Mouse (Mus musculus): ENCODE data around the gene Tpsb2. TPM values are rescaled to one million over a fixed set of nuclear protein-coding genes. Genes with fewer than 3 reads are reported as not detected.

The Tpsb2 gene
- polyA plus RNA-seq, 1 experiment from 2014 or later: 209 TPM

- Histone ChIP-seq H3K9ac (no peak overlapping the region), H3K4me3 (no peak overlapping the region), H3K27ac (no peak overlapping the region), H3K27me3 (no peaks in the 10 kb centered on the region), H3K36me3 (no peaks in the 10 kb centered on the region), H3K4me1 (peaks cover 61% of the 10 kb centered on the region), H3K9me3 (no peaks in the 10 kb centered on the region), H3K4me2 (no peak overlapping the region)
- 84% methylated on average over 7 of the region's 7 CpGs for WGBS
- no peak for ATAC-seq (ENCODE audit: insufficient number of reproducible peaks, low FRiP score, low TSS enrichment, low read depth)
These were observed 42.3 kb downstream of the Tpsb2 start for GRCm38 (mm10) chr17:25408302-25408999.

GRCm38 (mm10) chr17:25409621-25410020 lies 43.5 kb downstream of the Tpsb2 start:
- Histone ChIP-seq H3K4me1 (peaks cover 71% of the 10 kb centered on the region), H3K27me3 (no peaks in the 10 kb centered on the region), H3K27ac (peak overlapping the region; percentile 67), H3K9ac (no peak overlapping the region), H3K4me3 (no peak overlapping the region), H3K9me3 (no peaks in the 10 kb centered on the region), H3K4me2 (no peak overlapping the region), H3K36me3 (no peaks in the 10 kb centered on the region)
- 34% methylated on average over 7 of the region's 7 CpGs for WGBS
- ATAC-seq (ENCODE audit: insufficient number of reproducible peaks, low FRiP score, low TSS enrichment, low read depth): no peak

- Histone ChIP-seq H3K9me3 (no peaks in the 10 kb centered on the region), H3K9ac (no peak overlapping the region), H3K27ac (peak overlapping the region; percentile 67), H3K4me1 (peaks cover 73% of the 10 kb centered on the region), H3K36me3 (no peaks in the 10 kb centered on the region), H3K4me2 (no peak overlapping the region), H3K27me3 (no peaks in the 10 kb centered on the region), H3K4me3 (no peak overlapping the region)
- 77% methylated on average over 6 of the region's 6 CpGs for WGBS
- no peak for ATAC-seq (ENCODE audit: insufficient number of reproducible peaks, low FRiP score, low TSS enrichment, low read depth)
These were observed 44.1 kb downstream of the Tpsb2 start for GRCm38 (mm10) chr17:25410180-25410579.

- WGBS: 21% methylated on average over 7 of the region's 7 CpGs
- no peak overlapping the region for H3K4me3 ChIP-seq
- H3K4me2 ChIP-seq: no peak overlapping the region
- H3K9me3 ChIP-seq: no peaks in the 10 kb centered on the region
- 0 out of 2 replicates have a peak overlapping the region, but pooled peaks have one; percentile 47 for H3K27ac ChIP-seq
- H3K4me1 ChIP-seq: peaks cover 73% of the 10 kb centered on the region
- H3K9ac ChIP-seq: no peak overlapping the region
- H3K27me3 ChIP-seq: no peaks in the 10 kb centered on the region
- no peak for ATAC-seq (ENCODE audit: insufficient number of reproducible peaks, low FRiP score, low TSS enrichment, low read depth)
- H3K36me3 ChIP-seq: no peaks in the 10 kb centered on the region
These were observed 44.7 kb downstream of the Tpsb2 start for GRCm38 (mm10) chr17:25410786-25411185.

GRCm38 (mm10) chr17:25411251-25411650 lies 45.1 kb downstream of the Tpsb2 start:
- H3K4me1 ChIP-seq: peaks cover 73% of the 10 kb centered on the region
- H3K36me3 ChIP-seq: no peaks in the 10 kb centered on the region
- H3K27ac ChIP-seq: peak overlapping the region; percentile 47
- no peak for ATAC-seq (ENCODE audit: insufficient number of reproducible peaks, low FRiP score, low TSS enrichment, low read depth)
- H3K9me3 ChIP-seq: no peaks in the 10 kb centered on the region
- no peaks in the 10 kb centered on the region for H3K27me3 ChIP-seq
- 39% methylated on average over 4 of the region's 4 CpGs for WGBS
- no peak overlapping the region for H3K4me2 ChIP-seq
- H3K9ac ChIP-seq: no peak overlapping the region
- H3K4me3 ChIP-seq: no peak overlapping the region

GRCm38 (mm10) chr17:25414209-25414608 lies 48.1 kb downstream of the Tpsb2 start:
- H3K27me3 ChIP-seq: no peaks in the 10 kb centered on the region
- WGBS: 57% methylated on average over 4 of the region's 4 CpGs
- H3K4me3 ChIP-seq: no peak overlapping the region
- no peak for ATAC-seq (ENCODE audit: insufficient number of reproducible peaks, low FRiP score, low TSS enrichment, low read depth)
- no peak overlapping the region for H3K4me2 ChIP-seq
- H3K9me3 ChIP-seq: no peaks in the 10 kb centered on the region
- no peak overlapping the region for H3K9ac ChIP-seq
- peaks cover 68% of the 10 kb centered on the region for H3K4me1 ChIP-seq
- H3K36me3 ChIP-seq: no peaks in the 10 kb centered on the region
- H3K27ac ChIP-seq: peak overlapping the region; percentile 83

GRCm38 (mm10) chr17:25414917-25415316 lies 48.8 kb downstream of the Tpsb2 start:
- no peak for ATAC-seq (ENCODE audit: insufficient number of reproducible peaks, low FRiP score, low TSS enrichment, low read depth)
- WGBS: 17% methylated on average over 3 of the region's 3 CpGs
- Histone ChIP-seq H3K4me1 (peaks cover 66% of the 10 kb centered on the region), H3K9ac (no peak overlapping the region), H3K27me3 (no peaks in the 10 kb centered on the region), H3K36me3 (no peaks in the 10 kb centered on the region), H3K4me3 (no peak overlapping the region), H3K27ac (peak overlapping the region; percentile 83), H3K9me3 (no peaks in the 10 kb centered on the region), H3K4me2 (no peak overlapping the region; the same call in 1 of the 2 replicates)

- H3K4me3 ChIP-seq: no peak overlapping the region
- no peaks in the 10 kb centered on the region for H3K36me3 ChIP-seq
- peak overlapping the region; percentile 83 for H3K27ac ChIP-seq
- no peaks in the 10 kb centered on the region for H3K27me3 ChIP-seq
- H3K9ac ChIP-seq: no peak overlapping the region
- H3K4me1 ChIP-seq: peaks cover 63% of the 10 kb centered on the region
- no peaks in the 10 kb centered on the region for H3K9me3 ChIP-seq
- WGBS: 16% methylated on average over 5 of the region's 6 CpGs
- ATAC-seq (ENCODE audit: insufficient number of reproducible peaks, low FRiP score, low TSS enrichment, low read depth): peak; percentile 74
- H3K4me2 ChIP-seq: peak overlapping the region; percentile 30
These were observed 49.4 kb downstream of the Tpsb2 start for GRCm38 (mm10) chr17:25415421-25415913.

- Histone ChIP-seq H3K9ac (no peak overlapping the region), H3K36me3 (no peaks in the 10 kb centered on the region), H3K4me1 (peaks cover 56% of the 10 kb centered on the region), H3K4me2 (0 out of 2 replicates have a peak overlapping the region, but pooled peaks have one; percentile 19), H3K4me3 (no peak overlapping the region), H3K27ac (peak overlapping the region; percentile 83), H3K27me3 (no peaks in the 10 kb centered on the region), H3K9me3 (no peaks in the 10 kb centered on the region)
- ATAC-seq (ENCODE audit: insufficient number of reproducible peaks, low FRiP score, low TSS enrichment, low read depth): peak; percentile 1; the same call in 1 of the 2 replicates
- WGBS: 13% methylated on average over 3 of the region's 3 CpGs
These were observed 50.1 kb downstream of the Tpsb2 start for GRCm38 (mm10) chr17:25416219-25416618.

GRCm38 (mm10) chr17:25417990-25418389 lies 51.9 kb downstream of the Tpsb2 start:
- WGBS: 84% methylated on average over 6 of the region's 6 CpGs
- H3K27me3 ChIP-seq: no peaks in the 10 kb centered on the region
- no peak overlapping the region for H3K4me2 ChIP-seq
- no peak overlapping the region for H3K4me3 ChIP-seq
- H3K36me3 ChIP-seq: peaks cover 6% of the 10 kb centered on the region; the same call in 1 of the 2 replicates
- ATAC-seq (ENCODE audit: insufficient number of reproducible peaks, low FRiP score, low TSS enrichment, low read depth): no peak
- no peak overlapping the region for H3K9ac ChIP-seq
- peaks cover 53% of the 10 kb centered on the region for H3K4me1 ChIP-seq
- H3K27ac ChIP-seq: no peak overlapping the region
- no peaks in the 10 kb centered on the region for H3K9me3 ChIP-seq
